Mouse (Mus musculus) cerebellum, adult 11-12 months (tissue): ENCODE data around the gene Tab3.

ENCODE experiments used
- DNase-seq: peaks from one replicate; pipeline ENCODE4 v3.0.0; 2022

Gene Tab3

GRCm38 (mm10) chrX:85573532-85574181, at the start of gene Tab3:
Gene Tab3 (plus strand): TSS chrX:85574022.
- peak; percentile 97 for DNase-seq

GRCm38 (mm10) chrX:85525545-85525944, 48.3 kb upstream of the Tab3 start:
- DNase-seq = no peak

- peak; percentile 1 for DNase-seq
These were observed 47.4 kb upstream of the Tab3 start for GRCm38 (mm10) chrX:85526263-85527019.

- DNase-seq = no peak
These were observed 14.9 kb upstream of the Tab3 start for GRCm38 (mm10) chrX:85558931-85559330.

GRCm38 (mm10) chrX:85566256-85566655, 7.6 kb upstream of the Tab3 start:
- DNase-seq = no peak

- no peak for DNase-seq
These were observed 340 bp downstream of the Tab3 start for GRCm38 (mm10) chrX:85574182-85574541.

GRCm38 (mm10) chrX:85576310-85576709, 2.5 kb downstream of the Tab3 start:
- no peak for DNase-seq

GRCm38 (mm10) chrX:85580768-85581167, 6.9 kb downstream of the Tab3 start:
- DNase-seq = no peak

GRCm38 (mm10) chrX:85582517-85582916, 8.7 kb downstream of the Tab3 start:
- DNase-seq = no peak

- no peak for DNase-seq
These were observed 11.8 kb downstream of the Tab3 start for GRCm38 (mm10) chrX:85585575-85585974.

GRCm38 (mm10) chrX:85614701-85615100, 40.9 kb downstream of the Tab3 start:
- DNase-seq = no peak

GRCm38 (mm10) chrX:85646204-85646777, 72.5 kb downstream of the Tab3 start:
- no peak for DNase-seq

GRCm38 (mm10) chrX:85676808-85677207, 103.0 kb downstream of the Tab3 start:
- DNase-seq = no peak

GRCm38 (mm10) chrX:85682125-85682524, 108.3 kb downstream of the Tab3 start:
- DNase-seq = no peak

GRCm38 (mm10) chrX:85683723-85684122, 109.9 kb downstream of the Tab3 start:
- DNase-seq = no peak
